In genomic region chr5:99975776-99976175, GRCm38 (mm10) we compare ENCODE assay signal across 8 mouse cellular contexts. TPM values are rescaled to one million over a fixed set of nuclear protein-coding genes. Genes with fewer than 3 reads are reported as not detected.
A peak's percentile ranks its signal among the peaks of the same experiment; 100 is the strongest.
DNase-seq lines count a peak whose midpoint lies in the region; ATAC-seq lines count a peak whose summit lies in the region.

No protein-coding gene starts in this region.

- no peaks in the 10 kb centered on the region for H3K9me3 ChIP-seq in heart, embryonic 14.5 days (ENCODE audit: control insufficient read depth, low read length)
- H3K9me3 ChIP-seq in embryonic facial prominence, embryonic 10.5 days: peaks cover 2% of the 10 kb centered on the region; the same call in 1 of the 2 replicates
- no peaks in the 10 kb centered on the region for H3K9me3 ChIP-seq in hindbrain, embryonic 15.5 days
- H3K9me3 ChIP-seq in midbrain, embryonic 14.5 days (ENCODE audit: control insufficient read depth, low read length): no peaks in the 10 kb centered on the region

- no peak overlapping the region for H3K27ac ChIP-seq in heart, embryonic 14.5 days (replicated peaks in 1 of 2; ENCODE audit: control insufficient read depth in 1 of 2, insufficient read depth in 1 of 2, low read depth in 2 of 2, low read length in 2 of 2)
- no peak overlapping the region for H3K27ac ChIP-seq in embryonic facial prominence, embryonic 10.5 days (replicated peaks)
- no peak overlapping the region for H3K27ac ChIP-seq in hindbrain, embryonic 15.5 days (replicated peaks)
- no peak overlapping the region for H3K27ac ChIP-seq in midbrain, embryonic 14.5 days (replicated peaks; ENCODE audit: low read depth, low read length)

- H3K4me1 ChIP-seq in heart, embryonic 14.5 days (ENCODE audit: control insufficient read depth in 2 of 2, insufficient read depth in 2 of 2, low read length in 2 of 2): peaks cover 2 to 30% of the 10 kb centered on the region in 2 experiments
- peaks cover 33% of the 10 kb centered on the region for H3K4me1 ChIP-seq in embryonic facial prominence, embryonic 10.5 days
- H3K4me1 ChIP-seq in hindbrain, embryonic 15.5 days (replicated peaks): peaks cover 47% of the 10 kb centered on the region
- H3K4me1 ChIP-seq in midbrain, embryonic 14.5 days (ENCODE audit: control insufficient read depth, insufficient read depth, low read length): peaks cover 35% of the 10 kb centered on the region

- WGBS in heart, embryonic 14.5 days: 37% methylated on average over 1 of the region's 1 CpGs
- 85% methylated on average over 1 of the region's 1 CpGs for WGBS in embryonic facial prominence, embryonic 10.5 days
- 85% methylated on average over 1 of the region's 1 CpGs for WGBS in hindbrain, embryonic 15.5 days
- WGBS in midbrain, embryonic 14.5 days: 66% methylated on average over 1 of the region's 1 CpGs

- H3K4me2 ChIP-seq in heart, embryonic 14.5 days (ENCODE audit: low read length): peak overlapping the region; percentile 77
- peak overlapping the region; percentile 80 for H3K4me2 ChIP-seq in hindbrain, embryonic 15.5 days
- peak overlapping the region; percentile 91 for H3K4me2 ChIP-seq in midbrain, embryonic 14.5 days (ENCODE audit: low read length)

- H3K36me3 ChIP-seq in heart, embryonic 14.5 days (ENCODE audit: control insufficient read depth, insufficient read depth, low read length): peaks cover 16% of the 10 kb centered on the region; the same call in 1 of the 2 replicates
- H3K36me3 ChIP-seq in embryonic facial prominence, embryonic 10.5 days (replicated peaks): peaks cover 58% of the 10 kb centered on the region
- H3K36me3 ChIP-seq in hindbrain, embryonic 15.5 days: 0 out of 2 replicates have a peak, but pooled peaks cover 2% of the 10 kb centered on the region
- H3K36me3 ChIP-seq in midbrain, embryonic 14.5 days (ENCODE audit: control insufficient read depth, insufficient read depth, low read length): no peaks in the 10 kb centered on the region

- no peak for DNase-seq in heart, adult 9 months (ENCODE audit: low spot score in 2 of 2)
- no peak for DNase-seq in embryonic facial prominence, embryonic 10.5 days (ENCODE audit: low spot score)
- no peak for DNase-seq in midbrain, embryonic 14.5 days
- DNase-seq in left cerebral cortex, adult 11 months (ENCODE audit: low spot score): no peak
- DNase-seq in testis, postnatal 10 days (ENCODE audit: low spot score): no peak
- DNase-seq in thymus, postnatal 25 days: no peak

- ATAC-seq in heart, embryonic 14.5 days (ENCODE audit: insufficient number of reproducible peaks, insufficient read depth, low FRiP score, low read depth): no peak
- ATAC-seq in hindbrain, embryonic 15.5 days (ENCODE audit: low FRiP score, low read depth): no peak
- ATAC-seq in midbrain, embryonic 14.5 days (ENCODE audit: low FRiP score, low TSS enrichment): no peak

- H3K27me3 ChIP-seq in heart, embryonic 14.5 days (ENCODE audit: control insufficient read depth, insufficient read depth, low read length): no peaks in the 10 kb centered on the region
- no peaks in the 10 kb centered on the region for H3K27me3 ChIP-seq in embryonic facial prominence, embryonic 10.5 days (replicated peaks; ENCODE audit: low read depth, poor library complexity, severe bottlenecking)
- no peaks in the 10 kb centered on the region for H3K27me3 ChIP-seq in hindbrain, embryonic 15.5 days
- no peaks in the 10 kb centered on the region for H3K27me3 ChIP-seq in midbrain, embryonic 14.5 days (ENCODE audit: control insufficient read depth, insufficient read depth, low read length)

- peak overlapping the region; percentile 98 for H3K9ac ChIP-seq in heart, embryonic 14.5 days (ENCODE audit: low read length)
- no peak overlapping the region for H3K9ac ChIP-seq in hindbrain, embryonic 15.5 days
- H3K9ac ChIP-seq in midbrain, embryonic 14.5 days (replicated peaks; ENCODE audit: low read length): no peak overlapping the region

- H3K4me3 ChIP-seq in heart, embryonic 14.5 days (ENCODE audit: control insufficient read depth in 1 of 2, insufficient read depth in 1 of 2, low read depth in 1 of 2, low read length in 2 of 2): peak overlapping the region in 1 of 2 experiments; percentile 92; a peak in 2 of 4 replicates
- peak overlapping the region; percentile 97 for H3K4me3 ChIP-seq in embryonic facial prominence, embryonic 10.5 days
- H3K4me3 ChIP-seq in hindbrain, embryonic 15.5 days: peak overlapping the region; percentile 91; the same call in 1 of the 2 replicates
- peak overlapping the region; percentile 92 for H3K4me3 ChIP-seq in midbrain, embryonic 14.5 days (replicated peaks; ENCODE audit: low read depth, low read length)

RNA-seq across cellular contexts. Expression of gene Hnrnpd, which starts 3.0 kb away (rescaled TPM):
- 83.0 and 95.2 TPM in 2 replicates for polyA plus RNA-seq in heart, embryonic 14.5 days (2014; fragmentation: Nextera tagmentation; extraction: Ambion mirVana)
- 253 and 268 TPM in 2 replicates for polyA plus RNA-seq in embryonic facial prominence, embryonic 10.5 days (2016; fragmentation: Nextera tagmentation; extraction: Ambion mirVana)
- 161 and 172 TPM in 2 replicates for polyA plus RNA-seq in hindbrain, embryonic 15.5 days (2015; fragmentation: Nextera tagmentation; extraction: Ambion mirVana)
- polyA plus RNA-seq in midbrain, embryonic 14.5 days (2014; fragmentation: Nextera tagmentation; extraction: Ambion mirVana): 134 and 147 TPM in 2 replicates

RNA-seq across cellular contexts. Expression of gene 4930524J08Rik, which starts 3.1 kb away (rescaled TPM):
- 1.8 and 1.9 TPM in 2 replicates for polyA plus RNA-seq in heart, embryonic 14.5 days (2014; fragmentation: Nextera tagmentation; extraction: Ambion mirVana)
- 1.5 and 1.8 TPM in 2 replicates for polyA plus RNA-seq in embryonic facial prominence, embryonic 10.5 days (2016; fragmentation: Nextera tagmentation; extraction: Ambion mirVana)
- polyA plus RNA-seq in hindbrain, embryonic 15.5 days (2015; fragmentation: Nextera tagmentation; extraction: Ambion mirVana): 2.5 and 3.8 TPM in 2 replicates
- 2.4 and 3.6 TPM in 2 replicates for polyA plus RNA-seq in midbrain, embryonic 14.5 days (2014; fragmentation: Nextera tagmentation; extraction: Ambion mirVana)
